Mouse (Mus musculus): ENCODE measurements at regions not wholly inside any gene's neighbourhood (a gene's known extent, or its start where the extent isn't known, plus 50 kb on each side); places are given as distances from the start of the nearest gene placed in this dataset.

- no peak for TF ChIP-seq CTCF (conservative IDR thresholded peaks at IDR 0.05; ENCODE audit: low read length)
- no peak for TF ChIP-seq NANOG (IDR thresholded peaks at IDR 0.05; ENCODE audit: borderline replicate concordance, low read length)
- no peak for TF ChIP-seq POU5F1 (IDR thresholded peaks at IDR 0.05; ENCODE audit: borderline replicate concordance, low read length)
Observed at GRCm38 (mm10) chr14:72807947-72808346, 98.1 kb upstream of the Fndc3a start.

Data from E14TG2a.4 (cell line).